Mouse (Mus musculus): ENCODE measurements at regions not wholly inside any gene's neighbourhood (a gene's known extent, or its start where the extent isn't known, plus 50 kb on each side); places are given as distances from the start of the nearest gene placed in this dataset.

GRCm38 (mm10) chr3:103408724-103409123, 129.6 kb downstream of the Trim33 start:
- no peak for ATAC-seq (replicated peaks; ENCODE audit: insufficient number of reproducible peaks, low FRiP score, low TSS enrichment, poor library complexity, severe bottlenecking)

- no peak for ATAC-seq (replicated peaks; ENCODE audit: insufficient number of reproducible peaks, low FRiP score, low TSS enrichment, poor library complexity, severe bottlenecking)
Observed at GRCm38 (mm10) chr3:103412247-103412646, 133.2 kb downstream of the Trim33 start.

- ATAC-seq (replicated peaks; ENCODE audit: insufficient number of reproducible peaks, low FRiP score, low TSS enrichment, poor library complexity, severe bottlenecking) = no peak
Observed at GRCm38 (mm10) chr3:103415051-103415695, 136.1 kb downstream of the Trim33 start.

- ATAC-seq (replicated peaks; ENCODE audit: insufficient number of reproducible peaks, low FRiP score, low TSS enrichment, poor library complexity, severe bottlenecking) = no peak
Observed at GRCm38 (mm10) chr3:103416296-103416695, 137.2 kb downstream of the Trim33 start.

- no peak for ATAC-seq (replicated peaks; ENCODE audit: insufficient number of reproducible peaks, low FRiP score, low TSS enrichment, poor library complexity, severe bottlenecking)
Observed at GRCm38 (mm10) chr3:103417781-103418180, 138.7 kb downstream of the Trim33 start.

GRCm38 (mm10) chr3:103419761-103420620, 140.9 kb downstream of the Trim33 start:
- ATAC-seq (replicated peaks; ENCODE audit: insufficient number of reproducible peaks, low FRiP score, low TSS enrichment, poor library complexity, severe bottlenecking) = no peak

- no peak for ATAC-seq (replicated peaks; ENCODE audit: insufficient number of reproducible peaks, low FRiP score, low TSS enrichment, poor library complexity, severe bottlenecking)
Observed at GRCm38 (mm10) chr3:103420621-103421274, 141.7 kb downstream of the Trim33 start.

- ATAC-seq (replicated peaks; ENCODE audit: insufficient number of reproducible peaks, low FRiP score, low TSS enrichment, poor library complexity, severe bottlenecking) = no peak
Observed at GRCm38 (mm10) chr3:103421275-103421621, 142.2 kb downstream of the Trim33 start.

GRCm38 (mm10) chr3:103422806-103423205, 143.7 kb downstream of the Trim33 start:
- ATAC-seq (replicated peaks; ENCODE audit: insufficient number of reproducible peaks, low FRiP score, low TSS enrichment, poor library complexity, severe bottlenecking) = no peak

GRCm38 (mm10) chr3:103423290-103423689, 144.2 kb downstream of the Trim33 start:
- ATAC-seq (replicated peaks; ENCODE audit: insufficient number of reproducible peaks, low FRiP score, low TSS enrichment, poor library complexity, severe bottlenecking) = no peak

GRCm38 (mm10) chr3:103425812-103426430, 146.8 kb downstream of the Trim33 start:
- 0 out of 2 replicates have a peak, but pooled peaks have one; percentile 5 for ATAC-seq (replicated peaks; ENCODE audit: insufficient number of reproducible peaks, low FRiP score, low TSS enrichment, poor library complexity, severe bottlenecking)

- no peak for ATAC-seq (replicated peaks; ENCODE audit: insufficient number of reproducible peaks, low FRiP score, low TSS enrichment, poor library complexity, severe bottlenecking)
Observed at GRCm38 (mm10) chr3:103429227-103429788, 145.7 kb upstream of the Syt6 start.

GRCm38 (mm10) chr3:103430131-103430530, 144.9 kb upstream of the Syt6 start:
- no peak for ATAC-seq (replicated peaks; ENCODE audit: insufficient number of reproducible peaks, low FRiP score, low TSS enrichment, poor library complexity, severe bottlenecking)

GRCm38 (mm10) chr3:103432254-103432653, 142.8 kb upstream of the Syt6 start:
- no peak for ATAC-seq (replicated peaks; ENCODE audit: insufficient number of reproducible peaks, low FRiP score, low TSS enrichment, poor library complexity, severe bottlenecking)

GRCm38 (mm10) chr3:103436902-103437603, 138.0 kb upstream of the Syt6 start:
- no peak for ATAC-seq (replicated peaks; ENCODE audit: insufficient number of reproducible peaks, low FRiP score, low TSS enrichment, poor library complexity, severe bottlenecking)

GRCm38 (mm10) chr3:103438791-103439354, 136.2 kb upstream of the Syt6 start:
- no peak for ATAC-seq (replicated peaks; ENCODE audit: insufficient number of reproducible peaks, low FRiP score, low TSS enrichment, poor library complexity, severe bottlenecking)

GRCm38 (mm10) chr3:103443247-103443646, 131.8 kb upstream of the Syt6 start:
- ATAC-seq (replicated peaks; ENCODE audit: insufficient number of reproducible peaks, low FRiP score, low TSS enrichment, poor library complexity, severe bottlenecking) = no peak

GRCm38 (mm10) chr3:103445852-103446251, 129.2 kb upstream of the Syt6 start:
- ATAC-seq (replicated peaks; ENCODE audit: insufficient number of reproducible peaks, low FRiP score, low TSS enrichment, poor library complexity, severe bottlenecking) = no peak
